Mouse (Mus musculus): ENCODE data around the gene Rnf141.
A peak's percentile ranks its signal among the peaks of the same experiment; 100 is the strongest.

The Rnf141 gene

GRCm38 (mm10) chr7:110843916-110844874 lies at the start of gene Rnf141:
TSS of gene Rnf141 (minus strand) at chr7:110844457.
- peak; percentile 97 for DNase-seq

GRCm38 (mm10) chr7:110891501-110891986 lies 47.3 kb upstream of the Rnf141 start:
- peak; percentile 56 for DNase-seq

GRCm38 (mm10) chr7:110881746-110882333 lies 37.6 kb upstream of the Rnf141 start:
- no peak for DNase-seq

- DNase-seq = no peak
Measured at GRCm38 (mm10) chr7:110878028-110878427, 33.8 kb upstream of the Rnf141 start.

- peak; percentile 33 for DNase-seq
Measured at GRCm38 (mm10) chr7:110876965-110877364, 32.7 kb upstream of the Rnf141 start.

- DNase-seq = no peak
Measured at GRCm38 (mm10) chr7:110868807-110869206, 24.6 kb upstream of the Rnf141 start.

- DNase-seq = no peak
Measured at GRCm38 (mm10) chr7:110867116-110867515, 22.9 kb upstream of the Rnf141 start.

GRCm38 (mm10) chr7:110866021-110866420 lies 21.8 kb upstream of the Rnf141 start:
- DNase-seq = no peak

- DNase-seq = no peak
Measured at GRCm38 (mm10) chr7:110865570-110865969, 21.3 kb upstream of the Rnf141 start.

- DNase-seq = no peak
Measured at GRCm38 (mm10) chr7:110865038-110865437, 20.8 kb upstream of the Rnf141 start.

GRCm38 (mm10) chr7:110862751-110863289 lies 18.6 kb upstream of the Rnf141 start, which contains the start of gene Lyve1:
TSS of gene Lyve1 (minus strand) at chr7:110863239.
- no peak for DNase-seq

- no peak for DNase-seq
Measured at GRCm38 (mm10) chr7:110860129-110860528, 15.9 kb upstream of the Rnf141 start.

GRCm38 (mm10) chr7:110855604-110856003 lies 11.3 kb upstream of the Rnf141 start:
- no peak for DNase-seq

GRCm38 (mm10) chr7:110854927-110855546 lies 10.8 kb upstream of the Rnf141 start:
- no peak for DNase-seq

- DNase-seq = no peak
Measured at GRCm38 (mm10) chr7:110854519-110854918, 10.3 kb upstream of the Rnf141 start.

- DNase-seq = no peak
Measured at GRCm38 (mm10) chr7:110853611-110854010, 9.4 kb upstream of the Rnf141 start.

- DNase-seq = no peak
Measured at GRCm38 (mm10) chr7:110851541-110852203, 7.4 kb upstream of the Rnf141 start.

GRCm38 (mm10) chr7:110848371-110848770 lies 4.1 kb upstream of the Rnf141 start:
- no peak for DNase-seq

- DNase-seq = no peak
Measured at GRCm38 (mm10) chr7:110847321-110847720, 3.1 kb upstream of the Rnf141 start.

GRCm38 (mm10) chr7:110840332-110840731 lies 3.9 kb downstream of the Rnf141 start:
- DNase-seq = no peak

- DNase-seq = no peak
Measured at GRCm38 (mm10) chr7:110834522-110834921, 9.7 kb downstream of the Rnf141 start.

- DNase-seq = no peak
Measured at GRCm38 (mm10) chr7:110834018-110834417, 10.2 kb downstream of the Rnf141 start.

Measured in liver (tissue).